Mouse (Mus musculus) MEL (cell line): ENCODE measurements around the gene Tmco2.

ENCODE experiments used
- CHD2 ChIP-seq: IDR thresholded peaks from 2 replicates; pipeline ENCODE4 v1.6.1; 2011; ENCODE audit warnings: low read length, improper control_type of control experiment
- CTCF ChIP-seq, 3 experiments: IDR thresholded peaks in 2 of 3; conservative IDR thresholded peaks in 1 of 3; 2 replicates each; pipeline ENCODE4 v1.5.1; 2011 to 2012; ENCODE audit warnings: low read length in 3 of 3, low read depth in 2 of 3, mild to moderate bottlenecking in 2 of 3, improper control_type of control experiment in 1 of 3, inconsistent platforms in 1 of 3, mixed read lengths in 1 of 3, moderate library complexity in 1 of 3; ENCODE audit not compliant: control insufficient read depth in 1 of 3, insufficient read depth in 1 of 3, poor library complexity in 1 of 3, severe bottlenecking in 1 of 3
- ELF1 ChIP-seq: IDR thresholded peaks from 2 replicates; pipeline ENCODE4 v1.6.1; 2014; ENCODE audit warnings: low read depth, mild to moderate bottlenecking, inconsistent platforms, low read length, improper control_type of control experiment, moderate library complexity
- EP300 ChIP-seq, 2 experiments: IDR thresholded peaks; 2 replicates each; pipeline ENCODE4 v1.6.1; 2011; ENCODE audit warnings: improper control_type of control experiment in 2 of 2, low read length in 2 of 2, low read depth in 1 of 2, mild to moderate bottlenecking in 1 of 2
- GABPA ChIP-seq: IDR thresholded peaks from 2 replicates; pipeline ENCODE4 v1.6.1; 2012; ENCODE audit warnings: low read depth, mild to moderate bottlenecking, inconsistent platforms, low read length, improper control_type of control experiment, moderate library complexity
- GATA1 ChIP-seq: IDR thresholded peaks from 2 replicates; pipeline ENCODE4 v1.6.1; 2011; ENCODE audit warnings: low read depth, low read length, improper control_type of control experiment
- HCFC1 ChIP-seq: IDR thresholded peaks from 2 replicates; pipeline ENCODE4 v1.6.1; 2012; ENCODE audit warnings: low read depth, mild to moderate bottlenecking, inconsistent platforms, low read length, improper control_type of control experiment, moderate library complexity
- MXI1 ChIP-seq: IDR thresholded peaks from 2 replicates; pipeline ENCODE4 v1.6.1; 2011; ENCODE audit warnings: mild to moderate bottlenecking, low read depth, low read length, improper control_type of control experiment
- NRF1 ChIP-seq: IDR thresholded peaks from 2 replicates; pipeline ENCODE4 v1.6.1; 2014; ENCODE audit warnings: low read depth, mild to moderate bottlenecking, inconsistent platforms, low read length, improper control_type of control experiment, moderate library complexity; ENCODE audit not compliant: poor library complexity, insufficient read depth, severe bottlenecking
- POLR2A ChIP-seq, 2 experiments: IDR thresholded peaks; 2 replicates each; pipeline ENCODE4 v1.6.1; 2011 to 2012; ENCODE audit warnings: low read length in 2 of 2, mild to moderate bottlenecking in 2 of 2, control low read depth in 1 of 2, improper control_type of control experiment in 1 of 2, low read depth in 1 of 2, moderate library complexity in 1 of 2; ENCODE audit not compliant: control insufficient read depth in 1 of 2, insufficient read depth in 1 of 2, poor library complexity in 1 of 2
- POLR2AphosphoS2 ChIP-seq: IDR thresholded peaks from 2 replicates; pipeline ENCODE4 v1.6.1; 2011; ENCODE audit warnings: low read length, improper control_type of control experiment
- SIN3A ChIP-seq: IDR thresholded peaks from 2 replicates; pipeline ENCODE4 v1.6.1; 2012; ENCODE audit warnings: low read length, improper control_type of control experiment, inconsistent platforms
- ZKSCAN1 ChIP-seq: IDR thresholded peaks from 2 replicates; pipeline ENCODE4 v1.6.1; 2012; ENCODE audit warnings: low read depth, mild to moderate bottlenecking, inconsistent platforms, low read length, improper control_type of control experiment, moderate library complexity

GRCm38 (mm10) chr4:121103304-121103703 is 5.7 kb downstream of the Tmco2 start:
- no peak for TF ChIP-seq ELF1
- TF ChIP-seq GABPA = no peak
- TF ChIP-seq NRF1 = no peak
- no peak for TF ChIP-seq POLR2A (IDR thresholded peaks at IDR 0.05; ENCODE audit: control insufficient read depth in 1 of 2, insufficient read depth in 1 of 2, low read depth in 1 of 2, low read length in 2 of 2, poor library complexity in 1 of 2)
- TF ChIP-seq CTCF (IDR thresholded peaks at IDR 0.05 in 2 of 3, conservative IDR thresholded peaks at IDR 0.05 in 1 of 3; ENCODE audit: control insufficient read depth in 1 of 3, insufficient read depth in 1 of 3, low read depth in 2 of 3, low read length in 3 of 3, poor library complexity in 1 of 3, severe bottlenecking in 1 of 3) = no peak
- no peak for TF ChIP-seq GATA1
- TF ChIP-seq EP300 (IDR thresholded peaks at IDR 0.05; ENCODE audit: low read depth in 1 of 2, low read length in 2 of 2) = no peak
- TF ChIP-seq MXI1 = no peak
- no peak for TF ChIP-seq HCFC1
- no peak for TF ChIP-seq CHD2
- no peak for TF ChIP-seq SIN3A
- no peak for TF ChIP-seq POLR2AphosphoS2
- no peak for TF ChIP-seq ZKSCAN1
